Mouse (Mus musculus) ES-Bruce4 (cell line): Measurements from ENCODE around the gene Tspo.

Experiments used
- CTCF ChIP-seq: IDR thresholded peaks from one replicate; pipeline ENCODE4 v1.8.1; 2011; ENCODE audit warnings: low read depth, low read length
- EP300 ChIP-seq: IDR thresholded peaks from 2 replicates; pipeline ENCODE4 v1.6.1; 2011; ENCODE audit warnings: low read depth, low read length; ENCODE audit not compliant: insufficient read depth
- POLR2A ChIP-seq: IDR thresholded peaks from one replicate; pipeline ENCODE4 v1.8.1; 2011; ENCODE audit warnings: low read length; ENCODE audit not compliant: insufficient read depth

- TF ChIP-seq EP300 (no peak), POLR2A (no peak), CTCF (no peak)
Observed at GRCm38 (mm10) chr15:83568544-83568943, 5.2 kb downstream of the Tspo start.
